Mouse (Mus musculus) neural tube, embryonic 11.5 days (tissue): ENCODE data around the gene Tex13b. TPM values are rescaled to one million over a fixed set of nuclear protein-coding genes. Genes with fewer than 3 reads are reported as not detected.
"Not testable (repeated sequence)": the region's sequence is repeated elsewhere in the genome, so short reads cannot be mapped to it uniquely, and the experiment has no call there.

ENCODE experiments used
- ATAC-seq: fragments of 200-750 bp; cut with Nextera tagmentation; 2 replicates; pipeline ENCODE4 v1.8.0; 2017; ENCODE audit warnings: moderate number of reproducible peaks, mild to moderate bottlenecking, moderate TSS enrichment, moderate library complexity; ENCODE audit not compliant: insufficient read depth, low FRiP score, low TSS enrichment
- DNase-seq: peaks from one replicate; pipeline ENCODE4 v3.0.0-alpha.2; 2015; ENCODE audit warnings: low spot score
- H3K27ac ChIP-seq: fragments of 300-500 bp; sonication (generic); 2 replicates; pipeline ENCODE4 v1.5.1; 2014; ENCODE audit warnings: low read depth, mild to moderate bottlenecking, low read length
- H3K27me3 ChIP-seq: fragments of 300-500 bp; sonication (generic); 2 replicates; pipeline ENCODE4 v1.6.1; 2014; ENCODE audit warnings: mild to moderate bottlenecking, low read length, mixed read lengths; ENCODE audit not compliant: control insufficient read depth, insufficient read depth
- H3K36me3 ChIP-seq: fragments of 300-500 bp; sonication (generic); 2 replicates; pipeline ENCODE4 v1.6.1; 2014; ENCODE audit warnings: mild to moderate bottlenecking, low read length, moderate library complexity, mixed read lengths; ENCODE audit not compliant: control insufficient read depth, insufficient read depth
- H3K4me1 ChIP-seq: fragments of 300-500 bp; sonication (generic); 2 replicates; pipeline ENCODE4 v1.6.1; 2014; ENCODE audit warnings: low read length, mixed read lengths; ENCODE audit not compliant: control insufficient read depth, insufficient read depth
- H3K4me2 ChIP-seq: fragments of 300-500 bp; sonication (generic); 2 replicates; pipeline ENCODE4 v1.6.1; 2014; ENCODE audit warnings: low read depth, mild to moderate bottlenecking, moderate library complexity
- H3K4me3 ChIP-seq: fragments of 300-500 bp; sonication (generic); 2 replicates; pipeline ENCODE4 v1.5.1; 2014; ENCODE audit warnings: low read depth, low read length
- H3K9ac ChIP-seq: fragments of 300-500 bp; sonication (generic); 2 replicates; pipeline ENCODE4 v1.6.1; 2014; ENCODE audit warnings: mild to moderate bottlenecking, low read length
- H3K9me3 ChIP-seq: fragments of 300-500 bp; sonication (generic); 2 replicates; pipeline ENCODE4 v1.6.1; 2016; ENCODE audit warnings: low read length; ENCODE audit not compliant: control insufficient read depth
- WGBS: fragments of 180-500 bp; shearing (Covaris S2); extraction: QIAGEN DNeasy Blood & Tissue Kit; methylation state at CpG from one replicate; pipeline ENCODE4 v1.1.7; 2014; 5-methylcytosine and 5-hydroxymethylcytosine counted together
- polyA plus RNA-seq: library from polyadenylated mRNA; unstranded; fragments of >200 nt; fragmentation: Nextera tagmentation; extraction: Ambion mirVana; gene quantifications from 2 replicates; pipeline ENCODE4 v1.2.1, GENCODE M21; 2014

Gene Tex13b
- polyA plus RNA-seq: not detected in 2 replicates

- Histone ChIP-seq H3K9ac (no peak within 1 kb of the TSS), H3K9me3 (no peaks in the 10 kb centered on the region), H3K27ac (no peak within 1 kb of the TSS), H3K27me3 (no peaks in the 10 kb centered on the region), H3K4me2 (no peak within 1 kb of the TSS), H3K4me1 (no peaks in the 10 kb centered on the region), H3K4me3 (no peak within 1 kb of the TSS), H3K36me3 (no peaks in the 10 kb centered on the region)
- DNase-seq: no peak
- 92% methylated on average over 22 of the region's 22 CpGs for WGBS
- ATAC-seq: no peak
These were observed at the start of gene Tex13b for GRCm38 (mm10) chrX:140813312-140814006. Gene Tex13b (minus strand): TSS chrX:140813433.

DNA sequence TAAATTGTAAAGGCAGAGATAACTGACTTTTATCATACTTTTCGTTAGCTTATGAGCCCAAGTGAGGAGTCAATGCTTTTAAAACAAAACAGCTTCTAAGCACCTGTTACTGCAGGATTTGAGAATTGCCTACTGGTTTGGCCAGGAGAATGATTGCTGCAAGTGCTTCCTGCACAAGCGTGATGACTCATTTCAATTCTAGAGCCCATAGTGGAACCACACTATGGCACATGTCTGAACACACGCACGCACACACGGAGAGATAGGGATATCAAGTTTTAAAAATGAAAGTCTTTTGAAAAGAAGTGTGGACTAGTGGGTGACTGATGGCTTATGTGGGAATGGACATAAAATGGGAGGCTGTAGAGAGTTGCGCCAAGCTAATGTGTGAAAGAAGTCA, 49.5 kb upstream of the Tex13b start:
- no peak overlapping the region for H3K4me2 ChIP-seq
- H3K9me3 ChIP-seq: no peaks in the 10 kb centered on the region
- no peaks in the 10 kb centered on the region for H3K36me3 ChIP-seq
- DNase-seq (no peak), ATAC-seq (no peak)
- 0 out of 2 replicates have a peak, but pooled peaks cover 2% of the 10 kb centered on the region for H3K27me3 ChIP-seq
- H3K27ac ChIP-seq: no peak overlapping the region
- no peak overlapping the region for H3K9ac ChIP-seq
- H3K4me1 ChIP-seq: no peaks in the 10 kb centered on the region
- H3K4me3 ChIP-seq: no peak overlapping the region
- 91% methylated on average over 6 of the region's 6 CpGs for WGBS

- no peaks in the 10 kb centered on the region for H3K4me1 ChIP-seq
- no peak for ATAC-seq
- H3K36me3 ChIP-seq: no peaks in the 10 kb centered on the region
- H3K27ac ChIP-seq: no peak overlapping the region
- H3K9ac ChIP-seq: no peak overlapping the region
- 39% methylated on average over 2 of the region's 2 CpGs for WGBS
- no peaks in the 10 kb centered on the region for H3K27me3 ChIP-seq
- no peak overlapping the region for H3K4me3 ChIP-seq
- no peaks in the 10 kb centered on the region for H3K9me3 ChIP-seq
- H3K4me2 ChIP-seq: no peak overlapping the region
- no peak for DNase-seq
These were observed 44.2 kb upstream of the Tex13b start for GRCm38 (mm10) chrX:140857445-140857844.

GRCm38 (mm10) chrX:140857040-140857439, 43.8 kb upstream of the Tex13b start:
- H3K4me2 ChIP-seq, H3K9ac ChIP-seq, H3K4me1 ChIP-seq, DNase-seq, H3K9me3 ChIP-seq, H3K27ac ChIP-seq, H3K36me3 ChIP-seq, ATAC-seq, H3K27me3 ChIP-seq, H3K4me3 ChIP-seq: not testable (repeated sequence)
- WGBS: 61% methylated on average over 5 of the region's 5 CpGs

GRCm38 (mm10) chrX:140854561-140854960, 41.3 kb upstream of the Tex13b start:
- Histone ChIP-seq H3K27me3 (no peaks in the 10 kb centered on the region), H3K4me2 (no peak overlapping the region)
- ATAC-seq: no peak

DNA sequence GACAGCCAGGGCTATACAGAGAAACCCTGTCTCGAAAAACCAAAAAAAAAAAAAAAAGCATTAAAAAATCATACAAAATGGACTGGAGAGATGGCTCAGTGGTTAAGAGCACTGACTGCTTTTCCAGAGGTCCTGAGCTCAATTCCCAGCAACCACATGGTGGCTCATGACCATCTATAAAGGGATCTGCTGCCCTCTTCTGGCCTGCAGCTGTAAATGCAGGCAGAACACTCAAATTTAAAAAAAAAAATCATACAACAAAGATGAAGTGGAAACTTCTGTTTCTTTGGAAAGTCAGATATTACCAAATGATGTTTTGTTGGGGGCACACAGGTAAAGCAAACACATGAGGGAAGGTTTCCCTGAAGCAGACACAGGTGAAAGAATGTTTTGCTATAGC, 32.2 kb upstream of the Tex13b start:
- WGBS: 71% methylated on average over 1 of the region's 1 CpGs
- not testable (repeated sequence) for H3K4me1 ChIP-seq, H3K9me3 ChIP-seq, H3K27ac ChIP-seq, ATAC-seq, H3K27me3 ChIP-seq, H3K9ac ChIP-seq, DNase-seq, H3K36me3 ChIP-seq, H3K4me2 ChIP-seq, H3K4me3 ChIP-seq

More at GRCm38 (mm10) chrX:140854561-140854960, 41.3 kb upstream of the Tex13b start:
- Histone ChIP-seq H3K4me3 (no peak overlapping the region), H3K4me1 (no peaks in the 10 kb centered on the region), H3K27ac (no peak overlapping the region), H3K9ac (no peak overlapping the region), H3K36me3 (no peaks in the 10 kb centered on the region), H3K9me3 (no peaks in the 10 kb centered on the region)
- 78% methylated on average over 3 of the region's 3 CpGs for WGBS
- DNase-seq: no peak

GRCm38 (mm10) chrX:140839887-140840286, 26.7 kb upstream of the Tex13b start:
- Histone ChIP-seq H3K27me3 (no peaks in the 10 kb centered on the region), H3K9ac (no peak overlapping the region), H3K27ac (no peak overlapping the region), H3K9me3 (no peaks in the 10 kb centered on the region), H3K4me2 (no peak overlapping the region), H3K4me1 (no peaks in the 10 kb centered on the region), H3K4me3 (no peak overlapping the region), H3K36me3 (no peaks in the 10 kb centered on the region)
- WGBS: 55% methylated on average over 4 of the region's 4 CpGs
- DNase-seq (no peak), ATAC-seq (no peak)

GRCm38 (mm10) chrX:140838077-140838476, 24.8 kb upstream of the Tex13b start:
- Histone ChIP-seq H3K4me1 (no peaks in the 10 kb centered on the region), H3K9ac (no peak overlapping the region), H3K4me2 (no peak overlapping the region), H3K36me3 (no peaks in the 10 kb centered on the region), H3K9me3 (no peaks in the 10 kb centered on the region), H3K27ac (no peak overlapping the region), H3K27me3 (no peaks in the 10 kb centered on the region), H3K4me3 (no peak overlapping the region)
- ATAC-seq (no peak), DNase-seq (no peak)
- WGBS: 75% methylated on average over 3 of the region's 3 CpGs

DNA sequence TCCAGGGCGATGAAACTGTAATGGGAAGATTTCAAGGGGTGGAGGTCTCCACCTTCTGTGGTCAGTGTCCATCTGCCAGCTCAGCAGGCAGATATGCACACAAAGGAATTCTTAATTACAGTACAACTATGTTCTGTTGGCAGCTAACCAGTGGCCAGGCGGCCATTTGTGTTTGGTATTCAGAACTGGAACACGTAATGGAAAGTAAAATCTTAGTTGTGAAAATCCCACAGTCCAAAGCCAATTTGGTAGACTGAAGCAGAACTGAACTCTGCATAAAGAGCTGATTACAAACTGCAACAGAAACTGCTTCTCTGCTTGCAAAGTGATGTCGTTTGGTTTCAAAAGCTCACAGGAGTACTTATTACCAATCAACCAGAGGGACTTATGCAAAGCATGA, 18.5 kb upstream of the Tex13b start:
- WGBS: 87% methylated on average over 4 of the region's 4 CpGs

More for the DNA sequence above, 18.5 kb upstream of the Tex13b start:
- H3K36me3 ChIP-seq: no peaks in the 10 kb centered on the region
- no peak overlapping the region for H3K27ac ChIP-seq
- no peak overlapping the region for H3K9ac ChIP-seq
- H3K4me1 ChIP-seq: no peaks in the 10 kb centered on the region
- no peak for ATAC-seq
- DNase-seq: no peak
- no peaks in the 10 kb centered on the region for H3K27me3 ChIP-seq
- no peak overlapping the region for H3K4me3 ChIP-seq
- H3K9me3 ChIP-seq: no peaks in the 10 kb centered on the region
- no peak overlapping the region for H3K4me2 ChIP-seq
